Mouse (Mus musculus) liver, embryonic 11.5 days (tissue): ENCODE data around the gene Cyb5d1. TPM values are rescaled to one million over a fixed set of nuclear protein-coding genes. Genes with fewer than 3 reads are reported as not detected.

ENCODE experiments used
- ATAC-seq: fragments of 200-750 bp; cut with Nextera tagmentation; replicated peaks from 2 replicates; pipeline ENCODE4 v1.8.0; 2017; ENCODE audit warnings: moderate number of reproducible peaks, mild to moderate bottlenecking, moderate TSS enrichment, moderate library complexity; ENCODE audit not compliant: low FRiP score
- DNase-seq: peaks from one replicate; pipeline ENCODE4 v3.0.0-alpha.2; 2017; ENCODE audit warnings: low spot score
- H3K27ac ChIP-seq: fragments of 300-500 bp; sonication (generic); 2 replicates; pipeline ENCODE4 v1.5.1; 2014; ENCODE audit warnings: mild to moderate bottlenecking, low read depth, low read length, control low read depth
- H3K27me3 ChIP-seq: fragments of 300-500 bp; sonication (generic); replicated peaks from 2 replicates; pipeline ENCODE4 v1.6.1; 2014; ENCODE audit warnings: low read length, mixed read lengths; ENCODE audit not compliant: control insufficient read depth, insufficient read depth
- H3K36me3 ChIP-seq: fragments of 300-500 bp; sonication (generic); 2 replicates; pipeline ENCODE4 v1.6.1; 2014; ENCODE audit warnings: mild to moderate bottlenecking, low read length, moderate library complexity, mixed read lengths; ENCODE audit not compliant: control insufficient read depth, insufficient read depth
- H3K4me1 ChIP-seq: fragments of 300-500 bp; sonication (generic); replicated peaks from 2 replicates; pipeline ENCODE4 v1.6.1; 2014; ENCODE audit warnings: low read length, mixed read lengths; ENCODE audit not compliant: control insufficient read depth, insufficient read depth
- H3K4me2 ChIP-seq: fragments of 300-500 bp; sonication (generic); 2 replicates; pipeline ENCODE4 v1.6.1; 2014; ENCODE audit warnings: mild to moderate bottlenecking, control low read depth, moderate library complexity
- H3K4me3 ChIP-seq: fragments of 300-500 bp; sonication (generic); 2 replicates; pipeline ENCODE4 v1.5.1; 2014; ENCODE audit warnings: low read depth, low read length, control low read depth
- H3K9ac ChIP-seq: fragments of 300-500 bp; sonication (generic); 2 replicates; pipeline ENCODE4 v1.6.1; 2014; ENCODE audit warnings: low read depth, low read length, control low read depth
- H3K9me3 ChIP-seq: fragments of 300-500 bp; sonication (generic); 2 replicates; pipeline ENCODE4 v1.6.1; 2016; ENCODE audit warnings: low read length, inconsistent platforms, mixed read lengths; ENCODE audit not compliant: control insufficient read depth
- WGBS: fragments of 180-500 bp; shearing (Covaris S2); extraction: QIAGEN DNeasy Blood & Tissue Kit; methylation state at CpG from one replicate; pipeline ENCODE4 v1.1.7; 2014; 5-methylcytosine and 5-hydroxymethylcytosine counted together
- polyA plus RNA-seq: library from polyadenylated mRNA; unstranded; fragments of >200 nt; fragmentation: Nextera tagmentation; extraction: Ambion mirVana; gene quantifications from 2 replicates; pipeline ENCODE4 v1.2.1, GENCODE M21; 2014

Gene Cyb5d1
- polyA plus RNA-seq, 1 experiment from 2014 or later: 19.9 TPM

DNA sequence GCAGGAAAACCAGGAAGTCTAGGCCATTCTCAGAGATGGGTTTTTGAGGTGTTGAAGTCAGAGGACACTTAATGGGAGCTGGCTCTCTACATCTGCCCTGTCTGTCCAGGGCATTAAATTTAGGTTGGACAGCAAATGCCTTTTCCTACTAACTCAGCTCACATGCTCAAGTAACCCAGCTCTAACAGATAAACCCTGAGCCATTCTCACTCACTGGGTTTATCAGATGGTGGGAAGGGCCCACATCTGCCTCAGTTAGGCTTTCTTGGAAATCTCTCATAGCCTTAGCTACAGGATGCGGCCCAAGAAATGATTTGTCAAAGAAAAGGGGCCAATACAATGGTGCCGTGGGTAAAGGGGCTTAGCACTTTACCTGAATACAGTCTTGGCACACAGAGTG is 30.8 kb upstream of the Cyb5d1 start:
- Histone ChIP-seq H3K27ac (no peak overlapping the region), H3K27me3 (peaks cover 19% of the 10 kb centered on the region), H3K4me3 (no peak overlapping the region), H3K9me3 (no peaks in the 10 kb centered on the region), H3K9ac (no peak overlapping the region), H3K4me2 (no peak overlapping the region), H3K4me1 (peaks cover 22% of the 10 kb centered on the region), H3K36me3 (no peaks in the 10 kb centered on the region)
- 65% methylated on average over 2 of the region's 2 CpGs for WGBS
- DNase-seq (no peak), ATAC-seq (no peak; the same call in 1 of the 2 replicates)

DNA sequence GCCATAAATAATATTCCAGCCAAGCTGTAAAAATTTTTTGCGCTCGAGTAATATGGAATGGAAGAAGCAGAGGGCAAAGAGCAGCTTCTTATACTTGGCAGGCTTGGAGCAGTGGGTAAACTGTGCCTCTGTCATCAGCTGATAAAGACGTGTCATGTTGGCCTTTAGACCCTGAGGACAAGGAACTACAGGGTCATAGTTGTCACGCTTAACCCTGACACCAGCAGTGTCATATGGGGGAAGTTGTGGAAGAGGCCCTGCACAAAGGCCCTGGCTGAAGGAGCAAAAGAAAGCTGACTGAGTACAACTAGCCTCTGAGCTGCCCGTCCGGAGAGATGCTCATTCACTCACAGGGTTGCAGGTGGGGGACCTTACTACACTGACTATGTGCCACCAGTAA is 28.5 kb upstream of the Cyb5d1 start:
- 45% methylated on average over 6 of the region's 6 CpGs for WGBS
- no peak for ATAC-seq
- no peak overlapping the region for H3K4me3 ChIP-seq

DNA sequence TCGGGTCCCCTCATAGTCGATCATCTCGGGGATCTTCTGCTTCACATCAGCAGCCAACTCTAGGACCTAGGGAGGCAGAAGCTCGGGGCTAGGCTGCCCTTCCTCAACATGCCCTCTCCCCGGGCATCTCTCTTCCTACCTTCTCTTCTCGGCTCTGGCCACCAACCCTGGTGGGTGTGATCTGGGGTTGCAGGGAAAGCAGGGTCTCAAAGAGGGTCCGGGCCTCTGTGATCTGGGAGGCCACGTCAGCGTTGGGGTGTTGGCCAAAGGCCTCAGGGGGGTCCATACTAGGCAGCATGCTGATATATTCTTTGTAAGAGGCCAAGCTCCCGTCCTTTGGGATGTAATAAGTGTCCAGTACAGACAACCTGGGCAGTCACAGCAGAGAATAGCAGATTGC is 27.4 kb upstream of the Cyb5d1 start:
- Histone ChIP-seq H3K9me3 (no peaks in the 10 kb centered on the region), H3K27me3 (peaks cover 28% of the 10 kb centered on the region), H3K4me1 (peaks cover 33% of the 10 kb centered on the region), H3K4me2 (no peak overlapping the region), H3K27ac (no peak overlapping the region), H3K9ac (no peak overlapping the region), H3K4me3 (no peak overlapping the region), H3K36me3 (no peaks in the 10 kb centered on the region)
- WGBS: 88% methylated on average over 10 of the region's 10 CpGs
- no peak for ATAC-seq
- DNase-seq: no peak

More for the DNA sequence above, 28.5 kb upstream of the Cyb5d1 start:
- no peak for DNase-seq
- Histone ChIP-seq H3K9ac (no peak overlapping the region), H3K36me3 (no peaks in the 10 kb centered on the region), H3K9me3 (no peaks in the 10 kb centered on the region), H3K27ac (no peak overlapping the region), H3K4me1 (peaks cover 34% of the 10 kb centered on the region), H3K27me3 (peaks cover 28% of the 10 kb centered on the region), H3K4me2 (no peak overlapping the region)

DNA sequence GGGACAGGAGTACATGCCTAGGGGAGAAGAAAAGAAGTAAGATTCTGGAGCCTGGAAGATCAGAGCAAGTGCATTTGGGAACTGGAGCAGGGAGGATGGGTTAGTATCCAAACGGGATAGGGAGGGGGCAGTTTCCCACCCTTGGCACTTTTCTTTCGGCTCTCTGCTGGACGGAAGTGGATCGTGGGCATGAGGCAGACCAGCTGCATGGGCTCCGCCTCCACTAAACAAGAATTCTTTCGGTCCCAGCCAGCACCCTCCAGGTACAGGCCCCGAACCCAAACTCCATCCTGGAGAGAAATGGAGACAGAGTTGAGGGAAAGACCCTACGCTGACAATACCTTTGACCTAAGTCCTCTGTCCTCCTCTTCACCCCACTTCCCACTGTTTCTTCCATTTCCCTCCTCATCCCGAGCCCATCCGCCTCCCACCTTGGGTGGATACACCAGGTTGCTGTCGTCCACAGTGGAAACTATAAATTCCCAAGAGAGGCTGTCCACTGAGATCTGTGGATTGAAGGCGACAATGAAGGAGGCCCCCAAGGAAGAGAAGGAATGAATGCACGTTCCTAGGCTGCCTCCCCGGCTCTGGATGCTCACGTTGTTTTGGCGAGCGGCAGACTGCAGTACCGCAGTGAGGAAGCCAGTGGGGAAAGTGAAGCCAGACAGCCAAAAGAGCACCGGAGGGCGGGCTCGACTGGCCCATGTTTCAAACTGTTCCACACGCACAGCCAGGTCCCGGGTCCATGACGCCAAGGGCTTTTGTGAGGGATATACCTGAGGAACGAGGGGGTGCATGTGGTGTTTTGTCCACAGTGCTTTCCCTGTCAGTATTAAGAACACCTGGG is 25.9 kb upstream of the Cyb5d1 start:
- Histone ChIP-seq H3K4me2 (peak overlapping the region; percentile 93), H3K4me1 (peaks cover 43% of the 10 kb centered on the region), H3K27me3 (peaks cover 28% of the 10 kb centered on the region), H3K4me3 (no peak overlapping the region), H3K36me3 (no peaks in the 10 kb centered on the region), H3K9ac (no peak overlapping the region), H3K9me3 (no peaks in the 10 kb centered on the region), H3K27ac (no peak overlapping the region)
- DNase-seq: no peak
- 25% methylated on average over 25 of the region's 25 CpGs for WGBS
- no peak for ATAC-seq

DNA sequence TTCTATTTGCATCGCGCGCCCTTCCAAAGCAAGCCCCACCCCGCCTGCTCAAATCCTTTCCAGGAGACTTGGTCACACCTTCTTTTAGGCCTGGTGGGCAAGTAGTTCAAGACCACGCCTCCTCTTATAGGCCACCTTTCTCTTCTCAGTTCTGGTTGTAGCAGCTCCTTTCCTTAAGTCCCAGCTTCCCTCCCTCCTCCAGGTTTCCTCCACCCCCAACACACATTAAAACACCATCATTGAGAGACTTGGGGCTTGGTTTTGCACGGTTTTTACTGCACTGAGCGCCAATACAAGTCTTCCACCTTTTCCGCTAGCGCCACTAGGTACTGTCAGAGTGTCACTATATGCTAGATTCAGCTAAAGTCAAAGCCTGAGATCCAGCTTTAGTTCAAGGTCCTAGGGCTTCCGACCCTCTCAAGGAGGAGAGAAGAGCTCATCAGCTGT is 25.1 kb upstream of the Cyb5d1 start:
- Histone ChIP-seq H3K27ac (no peak overlapping the region; the same call in 1 of the 2 replicates), H3K4me1 (peaks cover 43% of the 10 kb centered on the region), H3K4me2 (peak overlapping the region; percentile 93), H3K4me3 (peak overlapping the region; percentile 58), H3K9ac (no peak overlapping the region), H3K27me3 (peaks cover 28% of the 10 kb centered on the region), H3K36me3 (no peaks in the 10 kb centered on the region), H3K9me3 (no peaks in the 10 kb centered on the region)
- no peak for ATAC-seq
- no peak for DNase-seq
- 12% methylated on average over 10 of the region's 10 CpGs for WGBS

DNA sequence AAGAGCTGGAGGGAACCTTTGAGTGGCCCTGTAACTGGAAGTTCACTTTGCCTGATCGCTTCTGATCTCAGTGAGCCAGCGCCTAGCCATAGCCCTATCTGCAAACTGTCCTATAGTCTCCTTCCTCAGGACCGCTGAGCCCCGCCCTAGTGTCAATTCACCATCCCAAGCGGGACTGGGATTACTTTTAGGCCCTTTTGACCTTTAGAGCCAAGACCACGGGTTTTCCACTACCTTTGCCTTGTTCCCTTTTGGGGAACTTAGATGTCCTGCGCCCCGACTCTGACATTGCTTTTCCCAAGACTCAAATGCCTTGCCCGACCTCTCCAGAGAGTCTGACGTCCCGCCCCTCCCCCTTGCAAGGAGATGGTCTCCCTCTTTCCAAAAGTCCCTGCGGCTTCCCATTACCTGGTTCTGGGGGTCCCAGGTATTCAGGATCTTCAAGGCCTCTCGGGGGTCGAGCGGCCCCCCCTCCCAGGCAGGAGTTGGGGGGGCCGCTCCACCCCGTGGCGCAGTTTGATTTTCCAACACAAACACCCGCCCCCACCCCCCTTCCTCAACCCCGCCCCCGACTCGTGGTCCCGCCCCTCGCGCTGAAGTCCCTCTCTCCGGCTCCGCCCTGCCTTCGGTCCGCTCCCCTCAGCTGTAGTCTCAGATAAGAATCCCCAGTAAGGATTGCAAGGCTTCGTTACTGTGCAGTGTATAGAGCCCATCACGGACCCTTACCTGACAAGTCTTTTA is 24.6 kb upstream of the Cyb5d1 start:
- Histone ChIP-seq H3K4me1 (peaks cover 49% of the 10 kb centered on the region), H3K36me3 (no peaks in the 10 kb centered on the region), H3K4me3 (peak overlapping the region; percentile 58), H3K9me3 (no peaks in the 10 kb centered on the region), H3K27ac (peak overlapping the region; percentile 96), H3K27me3 (peaks cover 28% of the 10 kb centered on the region), H3K9ac (peak overlapping the region; percentile 59), H3K4me2 (peak overlapping the region; percentile 93)
- whole genome bisulfite sequencing: under 1% methylated on average over 31 of the region's 31 CpGs
- ATAC-seq (peak; percentile 70), DNase-seq (peak; percentile 80)

DNA sequence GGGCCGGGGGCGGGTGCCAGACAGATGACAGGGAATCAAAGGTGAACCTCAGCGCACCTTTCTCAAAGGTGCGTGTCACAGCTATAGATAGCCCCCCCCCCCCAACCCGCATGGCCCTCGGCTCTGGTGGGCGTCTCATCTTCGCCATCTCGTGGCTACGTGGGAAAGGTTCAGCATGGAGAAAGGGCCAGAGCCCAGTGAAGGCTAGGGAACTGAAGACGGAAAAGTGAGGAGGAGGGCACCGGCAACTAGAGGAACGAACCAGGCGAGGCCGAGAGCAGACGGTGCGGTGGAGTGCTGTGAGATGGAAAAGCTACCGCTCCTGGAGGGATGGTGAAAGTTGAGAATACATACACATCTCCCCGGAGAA is 24.0 kb upstream of the Cyb5d1 start:
- peak overlapping the region; percentile 93 for H3K4me2 ChIP-seq
- H3K9ac ChIP-seq: peak overlapping the region; percentile 59
- WGBS: under 1% methylated on average over 19 of the region's 19 CpGs
- H3K27ac ChIP-seq: peak overlapping the region; percentile 96
- no peaks in the 10 kb centered on the region for H3K9me3 ChIP-seq
- H3K36me3 ChIP-seq: no peaks in the 10 kb centered on the region
- H3K4me3 ChIP-seq: peak overlapping the region; percentile 58
- peaks cover 28% of the 10 kb centered on the region for H3K27me3 ChIP-seq
- no peak for ATAC-seq
- DNase-seq: no peak
- peaks cover 55% of the 10 kb centered on the region for H3K4me1 ChIP-seq

DNA sequence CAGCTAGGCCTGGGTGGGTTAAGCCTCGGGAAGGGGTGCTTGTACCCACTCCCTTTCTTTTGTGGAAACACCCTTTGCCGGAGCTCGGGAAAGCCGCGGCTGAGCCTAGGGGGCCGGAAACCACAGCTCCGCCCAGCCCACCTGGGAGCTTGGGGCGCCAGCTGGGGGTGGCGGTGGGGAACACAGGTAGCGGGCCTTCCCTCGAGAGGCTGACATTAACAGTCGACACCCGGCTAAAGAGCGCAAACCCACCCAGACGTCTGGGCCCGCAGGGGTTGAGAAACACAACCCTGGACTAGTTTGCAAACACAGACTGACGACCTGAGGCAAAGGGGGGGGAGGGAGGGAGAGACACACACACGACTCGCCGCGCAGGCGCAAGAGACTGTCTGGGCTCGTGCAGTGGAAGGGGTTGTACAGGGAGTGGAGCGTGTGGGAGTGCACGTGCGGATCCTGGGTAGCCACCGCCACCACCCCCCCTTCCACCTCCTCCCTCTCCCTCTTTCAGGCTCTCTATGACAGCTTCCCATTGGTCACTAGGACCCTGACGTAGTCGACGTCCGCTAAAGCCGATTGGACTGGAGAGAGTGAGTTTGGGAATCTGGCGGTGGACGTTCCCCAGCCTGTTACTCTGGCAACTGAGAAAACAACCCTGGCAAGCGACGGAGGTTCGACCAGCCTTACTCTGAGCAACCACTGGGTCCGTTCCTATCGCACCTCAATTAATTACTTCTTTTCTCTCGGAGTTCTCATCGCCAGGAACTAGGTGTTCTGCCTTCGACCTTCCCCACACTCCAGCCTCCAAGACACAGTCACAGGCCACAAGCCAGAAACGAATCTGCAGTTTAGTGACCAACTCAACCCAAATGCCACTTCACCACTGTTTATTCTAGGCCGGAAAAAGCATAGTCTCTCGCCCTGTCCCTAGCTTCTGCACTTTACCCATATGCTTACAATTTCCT is 23.3 kb upstream of the Cyb5d1 start:
- peak overlapping the region; percentile 96 for H3K27ac ChIP-seq
- H3K4me3 ChIP-seq: peak overlapping the region; percentile 58
- DNase-seq (peak; percentile 92), ATAC-seq (peak; percentile 80)
- H3K4me1 ChIP-seq: peaks cover 58% of the 10 kb centered on the region
- H3K36me3 ChIP-seq: no peaks in the 10 kb centered on the region
- peak overlapping the region; percentile 59 for H3K9ac ChIP-seq
- H3K9me3 ChIP-seq: no peaks in the 10 kb centered on the region
- peak overlapping the region; percentile 93 for H3K4me2 ChIP-seq
- H3K27me3 ChIP-seq: peaks cover 28% of the 10 kb centered on the region
- WGBS: under 1% methylated on average over 45 of the region's 45 CpGs
